Mouse (Mus musculus) cerebellum, adult 8-10 months (tissue): Measurements from ENCODE around the gene Hoxc9.

Experiments used
- DNase-seq: peaks from one replicate; pipeline ENCODE4 v3.0.0; 2022

The Hoxc9 gene

GRCm38 (mm10) chr15:103028916-103029512, 52.8 kb downstream of the Hoxc9 start:
- DNase-seq: no peak

- DNase-seq: no peak
Measured at GRCm38 (mm10) chr15:103030142-103030541, 53.9 kb downstream of the Hoxc9 start.

GRCm38 (mm10) chr15:103032167-103032566, 55.9 kb downstream of the Hoxc9 start:
- no peak for DNase-seq

GRCm38 (mm10) chr15:103032646-103033575, 56.7 kb downstream of the Hoxc9 start:
- DNase-seq: no peak

GRCm38 (mm10) chr15:103034043-103034806, 58.0 kb downstream of the Hoxc9 start:
- no peak for DNase-seq
